Mouse (Mus musculus) R1 (cell line): ENCODE results near the gene Hmbs.

Experiments
- DNase-seq: peaks from one replicate; pipeline ENCODE4 v3.0.0-alpha.2; 2018; ENCODE audit warnings: low read depth, low spot score

The Hmbs gene

GRCm38 (mm10) chr9:44292490-44292889 lies 51.5 kb downstream of the Hmbs start:
- peak; percentile 58 for DNase-seq

- no peak for DNase-seq
These were observed 55.1 kb downstream of the Hmbs start for GRCm38 (mm10) chr9:44288959-44289291.

- no peak for DNase-seq
These were observed 55.7 kb downstream of the Hmbs start, which contains the start of gene Abcg4 for GRCm38 (mm10) chr9:44288076-44288958. TSS of gene Abcg4 (minus strand) at chr9:44288615.

- no peak for DNase-seq
These were observed 56.5 kb downstream of the Hmbs start for GRCm38 (mm10) chr9:44287401-44288075.

- no peak for DNase-seq
These were observed 57.0 kb downstream of the Hmbs start for GRCm38 (mm10) chr9:44287003-44287400.
